Mouse (Mus musculus) T-helper 1 cell (primary cell): ENCODE results near the gene Resp18.
"Not testable (repeated sequence)": the region's sequence is repeated elsewhere in the genome, so short reads cannot be mapped to it uniquely, and the experiment has no call there.

Source experiments
- in situ Hi-C: fragments of 300-600 bp; cut with MboI, MseI; formaldehyde crosslinking; loops from one replicate; pipeline ENCODE4 v1.15.1; 2025; ENCODE audit warnings: high pct_unique_total_duplicates

The Resp18 gene

GRCm38 (mm10) chr1:75239591-75239990 is 38.6 kb downstream of the Resp18 start:
- in situ Hi-C loops: no loop called here

- in situ Hi-C loops: no loop called here
Measured at GRCm38 (mm10) chr1:75236117-75237050, 41.8 kb downstream of the Resp18 start, which contains the start of gene Dnajb2. Gene Dnajb2, plus strand, starts transcription at chr1:75236406.

- in situ Hi-C loops: no loop called here
Measured at GRCm38 (mm10) chr1:75234606-75235005, 43.6 kb downstream of the Resp18 start.

DNA sequence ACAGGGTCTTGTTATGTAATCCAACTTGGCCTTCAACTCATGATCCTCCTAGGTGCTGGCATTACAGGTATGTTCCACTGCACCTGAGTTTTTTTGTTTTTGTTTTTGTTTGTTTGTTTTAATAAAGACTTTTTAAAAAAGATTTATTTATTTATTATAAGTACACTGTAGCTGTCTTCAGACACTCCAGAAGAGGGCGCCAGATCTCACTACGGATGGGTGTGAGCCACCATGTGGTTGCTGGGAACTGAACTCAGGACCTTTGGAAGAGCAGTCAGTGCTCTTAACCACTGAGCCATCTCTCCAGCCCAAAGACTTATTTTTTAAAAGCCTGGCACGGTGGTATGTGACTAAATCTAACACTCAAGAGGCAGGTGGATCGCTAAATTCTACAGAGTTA is 45.7 kb downstream of the Resp18 start:
- in situ Hi-C loops: not testable (repeated sequence)

DNA sequence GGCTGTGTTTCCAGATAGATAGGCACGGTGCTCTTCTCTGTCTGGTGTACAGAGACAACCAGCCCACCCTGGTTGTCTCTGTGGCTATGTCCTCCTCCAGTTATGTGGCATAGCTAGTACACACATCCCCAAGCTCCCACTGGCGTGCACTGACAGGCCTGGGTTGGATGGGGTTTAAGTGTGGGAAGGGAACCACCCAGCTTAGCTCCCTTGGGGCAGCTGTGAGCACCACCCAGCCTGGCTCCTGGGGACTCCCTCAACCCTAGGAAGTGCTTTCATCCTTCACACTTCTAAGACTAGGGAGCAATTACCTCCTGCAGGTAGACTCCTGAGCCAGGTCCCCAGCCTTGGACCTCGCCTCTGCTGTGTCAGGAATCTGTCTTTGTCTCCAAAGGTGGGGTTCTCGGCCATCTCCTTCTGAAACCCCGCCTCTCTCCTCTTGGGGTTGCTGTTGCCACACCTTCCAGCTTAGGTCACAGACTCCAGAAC is 46.5 kb downstream of the Resp18 start, which contains the start of gene A630095N17Rik:
Gene A630095N17Rik (minus strand): TSS at position 439 of the 489 bp plus-strand sequence.
- in situ Hi-C loops: no loop called here

DNA sequence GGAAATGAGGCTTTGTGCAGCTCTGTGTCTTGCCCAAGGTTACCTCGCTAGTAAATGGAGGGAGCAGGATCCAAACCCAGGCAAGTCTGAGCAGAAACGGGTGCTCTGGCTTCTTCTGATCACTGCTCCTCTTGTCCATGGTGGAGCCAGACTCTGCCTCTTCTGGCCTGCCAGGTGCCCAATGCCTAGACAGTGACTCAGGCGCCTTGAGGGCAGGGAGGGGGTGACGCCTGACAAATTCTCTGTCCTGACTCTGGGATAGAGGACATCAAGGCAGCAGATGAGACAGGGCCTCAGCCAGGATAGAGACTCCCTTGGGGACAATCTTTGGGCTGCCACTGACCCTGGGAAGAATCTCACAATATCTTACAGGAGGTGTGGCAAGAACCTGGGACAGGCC is 47.0 kb downstream of the Resp18 start:
- in situ Hi-C loops: no loop called here

GRCm38 (mm10) chr1:75230335-75230994 is 47.8 kb downstream of the Resp18 start:
- in situ Hi-C loops: no loop called here

DNA sequence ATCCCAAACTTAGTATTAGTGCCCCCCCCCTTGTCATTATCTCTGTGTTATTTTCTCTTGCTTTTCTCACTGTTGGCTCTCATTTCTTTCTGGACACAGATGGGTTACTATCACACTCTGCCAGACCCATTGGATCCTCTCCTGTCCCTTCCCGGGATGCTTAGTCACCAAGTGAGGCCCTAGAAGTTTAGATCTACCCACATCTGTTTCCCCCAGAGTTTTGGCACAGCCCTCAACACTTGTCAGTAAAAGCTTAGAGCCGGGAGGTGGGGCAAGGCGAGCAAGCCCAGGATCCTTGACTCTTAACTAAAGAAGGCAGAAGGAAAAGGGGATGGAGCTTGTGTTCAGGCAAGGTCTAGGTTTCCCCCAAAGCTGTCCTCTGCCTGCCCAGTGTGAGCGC is 49.1 kb downstream of the Resp18 start:
- in situ Hi-C loops: no loop called here

- in situ Hi-C loops: no loop called here
Measured at GRCm38 (mm10) chr1:75227653-75228052, 50.6 kb downstream of the Resp18 start.

- in situ Hi-C loops: no loop called here
Measured at GRCm38 (mm10) chr1:75226138-75226537, 52.1 kb downstream of the Resp18 start.

DNA sequence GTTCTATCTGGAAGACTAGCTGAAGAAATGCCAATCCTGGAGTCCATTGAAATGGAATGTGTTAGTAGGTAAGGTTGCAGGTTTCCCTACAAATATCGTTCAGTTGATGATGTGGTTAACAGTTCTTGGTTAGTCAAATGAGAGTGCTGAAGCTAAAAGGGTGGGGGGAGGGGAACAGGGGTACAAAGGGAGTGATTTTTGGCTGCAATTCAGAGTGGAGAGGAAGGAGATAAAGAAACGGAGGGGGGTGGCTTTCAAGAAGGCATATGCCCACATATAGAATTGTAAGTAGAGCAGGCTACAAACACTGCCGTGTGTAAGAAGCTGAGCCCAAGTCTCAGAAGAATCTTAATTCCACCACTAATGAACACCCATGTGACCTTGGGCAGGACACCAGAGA is 52.7 kb downstream of the Resp18 start:
- in situ Hi-C loops: no loop called here

DNA sequence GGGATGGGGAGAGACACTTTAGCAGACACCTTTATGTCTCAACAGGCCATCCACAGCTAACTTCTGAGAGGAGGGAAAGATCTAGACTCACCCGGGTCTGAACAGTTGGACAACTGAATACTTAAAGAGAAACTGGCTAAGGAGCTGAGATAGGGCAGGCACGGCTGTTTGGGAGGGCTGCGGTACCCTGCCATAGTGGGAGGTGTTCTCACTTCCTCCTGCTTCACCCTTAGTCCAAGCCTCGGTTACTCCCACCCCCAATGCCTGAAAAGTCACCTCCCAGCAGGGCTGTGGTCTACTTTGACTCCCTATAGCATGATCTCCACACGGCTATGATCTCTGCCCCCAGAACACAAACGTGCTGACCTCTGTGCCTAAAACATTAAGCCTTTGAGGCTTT is 54.7 kb downstream of the Resp18 start:
- in situ Hi-C loops: no loop called here

DNA sequence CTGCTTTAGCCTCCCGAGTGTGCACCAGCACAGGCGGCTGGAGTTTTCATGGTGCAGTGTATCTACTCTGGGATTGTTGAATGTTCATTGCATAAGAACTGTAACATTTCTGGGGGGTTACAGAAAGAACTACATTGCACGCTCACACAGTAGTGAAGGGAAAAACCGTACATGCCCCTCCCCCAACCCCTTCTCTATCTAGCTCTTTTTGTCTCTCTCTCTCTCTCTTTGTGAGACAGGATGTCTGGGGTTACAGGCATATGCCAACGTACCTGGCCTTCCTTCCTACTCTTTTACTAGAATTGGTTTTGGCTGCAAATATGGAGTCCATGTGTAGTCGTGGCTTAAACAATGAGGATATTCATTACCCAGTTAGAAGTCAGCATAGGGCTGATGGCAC is 55.3 kb downstream of the Resp18 start:
- in situ Hi-C loops: no loop called here
